Mouse (Mus musculus) forebrain, embryonic 14.5 days (tissue): ENCODE measurements around the gene Myd88. TPM values are rescaled to one million over a fixed set of nuclear protein-coding genes. Genes with fewer than 3 reads are reported as not detected.
A peak's percentile ranks its signal among the peaks of the same experiment; 100 is the strongest.

Experiments used
- ATAC-seq: fragments of 200-750 bp; cut with Nextera tagmentation; 2 replicates; pipeline ENCODE4 v1.8.0; 2017; ENCODE audit warnings: mild to moderate bottlenecking, moderate library complexity
- DNase-seq: peaks from one replicate; pipeline ENCODE4 v3.0.0-alpha.2; 2015; ENCODE audit warnings: low spot score
- H3K27ac ChIP-seq: fragments of 300-500 bp; sonication (generic); 2 replicates; pipeline ENCODE4 v1.5.1; 2014; ENCODE audit warnings: low read depth, mild to moderate bottlenecking, control low read depth, low read length, moderate library complexity
- H3K27me3 ChIP-seq: fragments of 300-500 bp; sonication (generic); replicated peaks from 2 replicates; pipeline ENCODE4 v1.6.1; 2014; ENCODE audit warnings: low read length, control low read depth, mixed read lengths; ENCODE audit not compliant: control insufficient read depth, insufficient read depth
- H3K36me3 ChIP-seq: fragments of 300-500 bp; sonication (generic); 2 replicates; pipeline ENCODE4 v1.6.1; 2014; ENCODE audit warnings: low read length, control low read depth; ENCODE audit not compliant: control insufficient read depth, insufficient read depth
- H3K4me1 ChIP-seq: fragments of 300-500 bp; sonication (generic); 2 replicates; pipeline ENCODE4 v1.6.1; 2014; ENCODE audit warnings: antibody characterized with exemption, low read length, control low read depth; ENCODE audit not compliant: control insufficient read depth, insufficient read depth
- H3K4me2 ChIP-seq: fragments of 300-500 bp; sonication (generic); 2 replicates; pipeline ENCODE4 v1.6.1; 2014; ENCODE audit warnings: mild to moderate bottlenecking, control low read depth, low read length
- H3K4me3 ChIP-seq: fragments of 300-500 bp; sonication (generic); 2 replicates; pipeline ENCODE4 v1.5.1; 2014; ENCODE audit warnings: low read depth, low read length, control low read depth
- H3K9ac ChIP-seq: fragments of 300-500 bp; sonication (generic); 2 replicates; pipeline ENCODE4 v1.6.1; 2014; ENCODE audit warnings: mild to moderate bottlenecking, low read length, control low read depth, moderate library complexity
- H3K9me3 ChIP-seq: fragments of 300-500 bp; sonication (generic); replicated peaks from 2 replicates; pipeline ENCODE4 v1.6.1; 2016; ENCODE audit warnings: low read length, control low read depth, mixed read lengths; ENCODE audit not compliant: control insufficient read depth
- WGBS: fragments of 180-500 bp; shearing (Covaris S2); extraction: QIAGEN DNeasy Blood & Tissue Kit; methylation state at CpG from one replicate; pipeline ENCODE4 v1.1.7; 2014; 5-methylcytosine and 5-hydroxymethylcytosine counted together
- polyA plus RNA-seq: library from polyadenylated mRNA; unstranded; fragments of >200 nt; fragmentation: Nextera tagmentation; extraction: Ambion mirVana; gene quantifications from 2 replicates; pipeline ENCODE4 v1.2.1, GENCODE M21; 2014

Gene Myd88
- polyA plus RNA-seq, 1 experiment from 2014 or later: 5.7 TPM

DNA sequence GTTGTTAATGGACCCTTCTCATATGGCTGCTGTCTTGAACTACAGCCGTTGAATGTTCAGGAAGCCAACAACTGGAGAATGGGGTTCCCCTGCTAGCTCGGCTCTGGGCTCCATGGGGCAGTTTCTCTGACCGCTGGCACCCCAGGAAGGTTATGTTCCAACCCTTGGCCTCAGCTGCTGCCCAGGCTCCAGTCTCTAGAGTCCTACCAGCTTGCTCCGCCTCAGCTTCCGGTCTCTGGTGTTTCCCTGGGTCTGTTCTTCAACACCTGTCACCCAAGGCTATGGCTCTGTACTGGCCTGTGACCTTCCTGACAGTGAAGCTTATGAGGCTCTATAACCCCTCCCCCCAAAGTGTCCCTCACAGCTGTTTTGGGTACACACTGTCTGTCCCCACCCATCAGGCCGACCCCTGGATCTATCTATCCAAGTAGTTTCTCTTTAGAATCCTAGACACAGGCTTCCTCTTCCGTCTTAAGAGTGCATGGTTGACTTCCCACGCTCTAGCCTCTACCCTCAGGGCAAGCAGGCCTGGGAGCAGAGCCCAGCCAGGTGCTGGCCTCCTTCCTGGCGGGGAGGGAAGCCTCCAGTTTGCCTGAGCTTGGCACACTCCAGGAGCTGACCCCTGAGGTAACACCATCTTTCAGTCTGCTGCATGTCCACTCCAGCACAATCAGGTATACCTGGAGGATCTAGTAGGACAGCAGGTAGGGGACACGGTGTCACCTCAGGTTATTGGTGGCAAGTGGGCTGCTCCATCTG, 9.9 kb upstream of the Myd88 start:
- H3K4me2 ChIP-seq: no peak overlapping the region
- no peak overlapping the region for H3K27ac ChIP-seq
- H3K27me3 ChIP-seq: no peaks in the 10 kb centered on the region
- no peak for ATAC-seq
- no peaks in the 10 kb centered on the region for H3K4me1 ChIP-seq
- H3K36me3 ChIP-seq: peaks cover 42% of the 10 kb centered on the region
- WGBS: 94% methylated on average over 10 of the region's 10 CpGs
- no peak overlapping the region for H3K9ac ChIP-seq
- no peak for DNase-seq
- no peak overlapping the region for H3K4me3 ChIP-seq
- no peaks in the 10 kb centered on the region for H3K9me3 ChIP-seq

DNA sequence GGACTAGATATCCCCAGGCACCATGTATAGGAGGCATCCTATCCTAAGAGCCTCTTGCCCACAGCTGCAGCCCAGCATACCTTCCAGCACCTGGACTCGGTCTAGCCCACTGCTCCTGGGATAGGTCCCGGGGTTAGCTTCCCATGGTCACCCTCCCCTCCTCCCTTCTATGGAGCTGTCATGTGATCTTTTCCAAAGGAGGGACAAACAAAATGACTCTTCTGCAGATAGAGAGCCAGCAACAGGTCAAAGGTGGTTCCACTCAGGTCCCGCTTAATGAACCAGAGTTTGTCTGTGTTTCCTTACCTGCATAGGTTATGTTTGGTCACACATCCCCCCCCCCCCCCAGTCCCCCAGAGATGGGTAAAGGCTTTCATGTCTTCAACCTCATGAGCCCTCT, 9.3 kb upstream of the Myd88 start:
- 92% methylated on average over 3 of the region's 3 CpGs for WGBS
- ATAC-seq: no peak

DNA sequence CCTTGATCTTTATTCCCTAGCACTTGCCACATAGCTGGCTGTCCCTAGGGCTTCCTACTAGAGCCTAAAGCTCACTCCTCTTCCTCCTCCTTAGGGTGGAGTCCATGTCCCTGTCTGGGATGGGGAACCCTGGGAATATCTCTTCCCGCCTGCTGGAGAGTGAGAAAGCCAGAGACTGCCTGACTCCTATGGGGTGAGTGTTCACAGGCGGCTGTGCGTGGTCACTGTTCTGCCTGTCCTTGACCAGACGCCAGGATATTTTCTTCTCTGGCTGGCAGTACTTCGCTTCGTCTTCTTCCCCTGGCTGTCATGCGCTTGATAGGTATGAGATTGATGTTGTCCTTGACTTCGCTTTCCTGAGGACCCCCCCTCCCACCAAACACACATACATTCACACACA, 5.2 kb upstream of the Myd88 start:
- no peaks in the 10 kb centered on the region for H3K9me3 ChIP-seq
- DNase-seq (no peak), ATAC-seq (no peak)
- H3K4me1 ChIP-seq: peaks cover 11% of the 10 kb centered on the region; the same call in 1 of the 2 replicates
- 97% methylated on average over 8 of the region's 8 CpGs for WGBS
- H3K36me3 ChIP-seq: peaks cover 70% of the 10 kb centered on the region
- H3K27ac ChIP-seq: no peak overlapping the region
- H3K9ac ChIP-seq: no peak overlapping the region
- no peak overlapping the region for H3K4me2 ChIP-seq
- no peak overlapping the region for H3K4me3 ChIP-seq
- no peaks in the 10 kb centered on the region for H3K27me3 ChIP-seq

More for the DNA sequence above, 9.3 kb upstream of the Myd88 start:
- no peaks in the 10 kb centered on the region for H3K9me3 ChIP-seq
- H3K36me3 ChIP-seq: peaks cover 48% of the 10 kb centered on the region
- H3K4me2 ChIP-seq: no peak overlapping the region
- no peaks in the 10 kb centered on the region for H3K4me1 ChIP-seq
- H3K9ac ChIP-seq: no peak overlapping the region
- H3K27ac ChIP-seq: no peak overlapping the region
- no peak overlapping the region for H3K4me3 ChIP-seq
- no peak for DNase-seq
- H3K27me3 ChIP-seq: no peaks in the 10 kb centered on the region

GRCm38 (mm10) chr9:119342728-119343127, 1.5 kb upstream of the Myd88 start:
- Histone ChIP-seq H3K9ac (no peak overlapping the region), H3K36me3 (peaks cover 46% of the 10 kb centered on the region), H3K27me3 (no peaks in the 10 kb centered on the region), H3K4me1 (peaks cover 20% of the 10 kb centered on the region), H3K4me3 (no peak overlapping the region), H3K27ac (no peak overlapping the region), H3K4me2 (no peak overlapping the region), H3K9me3 (no peaks in the 10 kb centered on the region)
- DNase-seq (no peak), ATAC-seq (no peak)
- 89% methylated on average over 7 of the region's 7 CpGs for WGBS

DNA sequence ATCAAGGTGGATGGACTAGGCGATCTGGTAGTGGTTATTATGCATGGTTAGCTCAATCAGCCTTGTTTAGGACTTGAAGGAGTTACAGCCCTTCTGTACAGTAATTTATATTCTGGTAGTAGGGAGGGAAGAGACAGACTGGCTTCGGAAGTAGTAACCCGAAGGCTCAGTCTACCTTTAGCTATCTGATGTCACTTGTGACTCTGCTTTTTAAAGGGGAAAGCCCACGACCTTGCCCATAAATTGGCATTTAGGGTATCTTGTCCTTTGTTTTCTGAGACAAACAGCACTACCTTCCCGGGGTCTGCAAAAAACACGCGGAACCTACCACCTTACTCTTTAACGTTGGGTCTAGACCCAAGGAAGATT, 1.0 kb downstream of the Myd88 start:
- H3K4me2 ChIP-seq: peak overlapping the region; percentile 70
- peak overlapping the region; percentile 66 for H3K4me3 ChIP-seq
- H3K27ac ChIP-seq: no peak overlapping the region
- peaks cover 23% of the 10 kb centered on the region for H3K36me3 ChIP-seq
- H3K27me3 ChIP-seq: no peaks in the 10 kb centered on the region
- H3K9ac ChIP-seq: peak overlapping the region; percentile 62
- H3K9me3 ChIP-seq: no peaks in the 10 kb centered on the region
- ATAC-seq (no peak), DNase-seq (no peak)
- WGBS: 4% methylated on average over 8 of the region's 8 CpGs
- H3K4me1 ChIP-seq: peaks cover 20% of the 10 kb centered on the region

DNA sequence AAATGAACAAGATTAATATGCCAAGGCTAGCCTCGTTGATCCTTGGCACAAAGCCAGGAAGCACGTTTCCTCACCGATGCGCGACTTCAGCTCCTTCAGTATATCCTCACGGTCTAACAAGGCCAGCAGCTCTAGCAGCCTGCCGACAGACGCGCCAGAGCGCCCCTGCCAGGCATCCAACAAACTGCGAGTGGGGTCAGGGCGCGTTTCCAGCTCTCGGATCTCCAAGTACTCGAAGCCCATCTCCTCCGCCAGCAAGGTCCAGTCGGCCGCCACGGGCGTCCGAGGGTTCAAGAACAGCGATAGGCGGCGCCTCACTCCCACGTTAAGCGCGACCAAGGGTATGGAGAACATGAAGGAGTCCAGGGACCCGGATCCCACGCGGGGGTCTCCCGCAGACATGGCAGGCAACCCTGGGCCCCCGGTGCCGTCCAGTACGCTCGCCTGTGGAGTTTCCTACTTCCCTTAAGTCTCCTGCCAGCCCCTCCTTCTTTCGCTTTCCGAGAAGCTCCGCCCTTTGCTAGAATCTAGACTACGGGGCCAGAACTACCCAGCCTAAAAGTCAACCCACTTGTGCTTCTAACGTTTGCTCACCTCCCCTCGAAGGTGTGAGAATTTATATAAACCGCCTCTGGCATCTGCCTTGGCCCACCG, 1.5 kb downstream of the Myd88 start, which contains the start of gene Acaa1a:
TSS of gene Acaa1a (plus strand) at position 119 of the 654 bp plus-strand sequence.
- Histone ChIP-seq H3K4me2 (peak within 1 kb of the TSS; percentile 70), H3K4me3 (peak within 1 kb of the TSS; percentile 66), H3K27me3 (no peaks in the 10 kb centered on the region), H3K4me1 (peaks cover 20% of the 10 kb centered on the region), H3K9ac (peak within 1 kb of the TSS; percentile 62), H3K9me3 (no peaks in the 10 kb centered on the region), H3K27ac (peak within 1 kb of the TSS; percentile 82; the same call in 1 of the 2 replicates), H3K36me3 (peaks cover 19% of the 10 kb centered on the region)
- DNase-seq (peak; percentile 53), ATAC-seq (no peak)
- 2% methylated on average over 43 of the region's 43 CpGs for WGBS

- Histone ChIP-seq H3K4me3 (peak overlapping the region; percentile 66), H3K9ac (peak overlapping the region; percentile 62; the same call in 1 of the 2 replicates), H3K4me2 (peak overlapping the region; percentile 70), H3K9me3 (no peaks in the 10 kb centered on the region), H3K36me3 (peaks cover 13% of the 10 kb centered on the region), H3K27ac (no peak overlapping the region), H3K27me3 (no peaks in the 10 kb centered on the region), H3K4me1 (peaks cover 20% of the 10 kb centered on the region)
- DNase-seq: no peak
- WGBS: 49% methylated on average over 7 of the region's 7 CpGs
- no peak for ATAC-seq
These were observed 2.1 kb downstream of the Myd88 start for GRCm38 (mm10) chr9:119339106-119339505.

DNA sequence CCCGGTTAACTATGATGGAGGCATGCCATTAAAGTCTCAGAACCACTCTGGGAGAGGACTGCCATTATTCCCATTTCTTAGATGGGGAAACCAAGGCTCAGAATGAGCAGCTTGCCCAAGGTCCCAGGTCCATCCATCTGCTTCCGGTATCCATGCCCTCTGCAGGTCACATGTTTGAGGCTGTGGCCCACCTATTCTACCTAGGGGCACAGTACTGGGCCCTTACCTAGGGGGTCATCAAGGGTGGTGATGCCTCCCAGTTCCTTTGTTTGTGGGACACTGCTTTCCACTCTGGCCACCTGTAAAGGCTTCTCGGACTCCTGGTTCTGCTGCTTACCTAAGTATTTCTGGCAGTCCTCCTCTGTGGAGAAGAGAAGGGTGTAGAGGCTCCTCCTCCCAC, 2.9 kb downstream of the Myd88 start:
- H3K36me3 ChIP-seq: peaks cover 6% of the 10 kb centered on the region
- H3K9me3 ChIP-seq: no peaks in the 10 kb centered on the region
- no peak overlapping the region for H3K4me2 ChIP-seq
- H3K27me3 ChIP-seq: no peaks in the 10 kb centered on the region
- H3K4me3 ChIP-seq: no peak overlapping the region
- 96% methylated on average over 3 of the region's 3 CpGs for WGBS
- no peak for DNase-seq
- no peak for ATAC-seq
- H3K27ac ChIP-seq: no peak overlapping the region
- H3K9ac ChIP-seq: no peak overlapping the region
- H3K4me1 ChIP-seq: peaks cover 19% of the 10 kb centered on the region

DNA sequence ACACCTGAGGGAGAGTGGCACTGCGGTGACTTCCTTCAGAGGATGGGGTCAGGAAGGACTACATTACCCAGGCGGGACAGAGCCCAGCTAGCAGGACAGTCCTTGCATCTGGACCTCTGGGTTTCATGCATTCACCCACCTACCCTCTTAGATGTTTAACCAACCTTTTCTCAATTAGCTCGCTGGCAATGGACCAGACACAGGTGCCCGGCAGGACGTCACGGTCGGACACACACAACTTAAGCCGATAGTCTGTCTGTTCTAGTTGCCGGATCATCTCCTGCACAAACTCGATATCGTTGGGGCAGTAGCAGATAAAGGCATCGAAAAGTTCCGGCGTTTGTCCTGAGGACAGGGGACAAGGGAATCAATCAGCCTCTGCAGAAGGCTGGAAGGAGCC, 3.4 kb downstream of the Myd88 start:
- ATAC-seq (no peak), DNase-seq (no peak)
- H3K9ac ChIP-seq: no peak overlapping the region
- peaks cover under 1% of the 10 kb centered on the region; the same call in 1 of the 2 replicates for H3K36me3 ChIP-seq
- no peak overlapping the region for H3K27ac ChIP-seq
- no peak overlapping the region for H3K4me2 ChIP-seq
- H3K4me3 ChIP-seq: no peak overlapping the region
- no peaks in the 10 kb centered on the region for H3K27me3 ChIP-seq
- no peaks in the 10 kb centered on the region for H3K9me3 ChIP-seq
- 91% methylated on average over 14 of the region's 14 CpGs for WGBS
- peaks cover 17% of the 10 kb centered on the region for H3K4me1 ChIP-seq
